Mouse (Mus musculus) small intestine, adult 10 weeks (tissue): ENCODE data around the gene Ssu2. TPM values are rescaled to one million over a fixed set of nuclear protein-coding genes. Genes with fewer than 3 reads are reported as not detected.

Experiments used
- polyA plus RNA-seq: library from polyadenylated mRNA; stranded (reverse); fragments of 350-450 nt; fragmentation: Illumina TruSeq; extraction: RNeasy Lipid Tissue Mini Kit (QIAGEN cat#74804); gene quantifications from one replicate; pipeline ENCODE4 v1.2.3, GENCODE M21; 2014; ENCODE audit warnings: low replicate concordance

Ssu2 gene
- not detected for polyA plus RNA-seq

GRCm38 (mm10) chr6:112387947-112388346, at the start of gene Ssu2:
TSS of gene Ssu2 (minus strand) at chr6:112388023.

Other genes starting within 250 kb of the Ssu2 start
- 2.8 TPM for gene Lmcd1, start 114.3 kb downstream of the Ssu2 start, polyA plus RNA-seq
- gene Cav3, start 71.5 kb upstream of the Ssu2 start, polyA plus RNA-seq, result not detected
- gene Oxtr, start 101.9 kb upstream of the Ssu2 start, polyA plus RNA-seq, result 0.19 TPM